Mouse (Mus musculus): Measurements from ENCODE around the gene Sag. TPM values are rescaled to one million over a fixed set of nuclear protein-coding genes. Genes with fewer than 3 reads are reported as not detected.
A peak's percentile ranks its signal among the peaks of the same experiment; 100 is the strongest.

The Sag gene
- total and polyA plus RNA-seq, 2 experiments, result 0.09 to 0.15 TPM

DNA sequence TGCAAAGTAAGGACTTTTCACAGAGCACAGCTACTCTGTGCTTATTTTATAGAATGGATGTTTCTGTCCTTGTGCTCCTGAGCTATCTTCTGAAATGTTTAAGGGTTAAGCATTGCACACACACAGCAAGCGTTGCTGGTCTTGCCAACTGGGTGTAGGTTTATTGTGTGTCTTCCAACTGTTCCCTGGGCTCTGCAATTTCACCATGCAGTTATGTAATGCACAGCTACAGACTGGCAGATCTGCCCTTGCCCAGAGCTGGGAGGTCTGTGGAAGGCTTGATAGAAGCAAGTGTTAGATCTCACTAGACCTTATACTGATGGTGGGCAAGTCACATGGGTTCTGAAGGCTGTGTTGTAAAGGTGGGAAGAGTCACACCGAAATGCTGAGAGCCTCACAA lies 5.2 kb upstream of the Sag start:
- TF ChIP-seq POLR2A (IDR thresholded peaks at IDR 0.05; ENCODE audit: extremely low read depth, insufficient read depth, low read length), result no peak
- TF ChIP-seq CTCF (IDR thresholded peaks at IDR 0.05; ENCODE audit: low read depth, low read length), result no peak
- Histone ChIP-seq H3K27me3 (ENCODE audit: control insufficient read depth, insufficient read depth, low read length) (no peaks in the 10 kb centered on the region), H3K36me3 (ENCODE audit: control insufficient read depth, insufficient read depth, low read length) (no peaks in the 10 kb centered on the region), H3K4me3 (ENCODE audit: insufficient read depth, low read depth, low read length) (no peak overlapping the region), H3K79me2 (ENCODE audit: control insufficient read depth, insufficient read depth, low read length) (no peaks in the 10 kb centered on the region), H3K4me1 (ENCODE audit: control insufficient read depth, insufficient read depth, low read length) (peaks cover 20% of the 10 kb centered on the region), H3K27ac (replicated peaks; ENCODE audit: insufficient read depth, low read depth, low read length) (peak overlapping the region; percentile 86), H3K9ac (ENCODE audit: low read depth, low read length) (no peak overlapping the region)
- DNase-seq (ENCODE audit: extremely low read depth, low read depth, low spot score), result peak; percentile 96
- WGBS, result 32% methylated on average over 2 of the region's 2 CpGs

DNA sequence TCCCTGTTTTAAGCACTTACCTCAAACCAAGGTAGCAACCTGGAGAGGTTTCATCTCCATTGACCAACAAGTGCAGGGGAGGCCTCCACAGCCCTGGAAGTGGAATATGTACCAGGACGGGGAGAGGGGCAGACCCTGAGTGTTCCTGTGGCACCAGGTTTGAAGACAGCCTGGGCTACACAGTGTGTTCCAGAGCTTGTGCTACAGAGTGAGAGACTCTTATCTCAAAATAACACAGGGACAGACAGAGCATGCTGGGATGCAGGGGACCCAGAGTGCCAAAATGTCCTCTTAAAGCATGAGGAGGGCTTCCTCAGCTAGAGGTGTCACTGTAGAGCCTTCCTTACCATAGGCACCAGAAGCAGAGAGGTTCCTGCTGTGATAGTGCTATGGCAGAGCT lies 4.3 kb downstream of the Sag start:
- Histone ChIP-seq H3K36me3 (ENCODE audit: control insufficient read depth, insufficient read depth, low read length) (no peaks in the 10 kb centered on the region), H3K27me3 (ENCODE audit: control insufficient read depth, insufficient read depth, low read length) (no peaks in the 10 kb centered on the region), H3K4me1 (ENCODE audit: control insufficient read depth, insufficient read depth, low read length) (no peaks in the 10 kb centered on the region), H3K27ac (replicated peaks; ENCODE audit: insufficient read depth, low read depth, low read length) (no peak overlapping the region), H3K79me2 (ENCODE audit: control insufficient read depth, insufficient read depth, low read length) (no peaks in the 10 kb centered on the region), H3K9ac (ENCODE audit: low read depth, low read length) (no peak overlapping the region), H3K4me3 (ENCODE audit: insufficient read depth, low read depth, low read length) (no peak overlapping the region)
- TF ChIP-seq POLR2A (IDR thresholded peaks at IDR 0.05; ENCODE audit: extremely low read depth, insufficient read depth, low read length), result no peak
- 100% methylated on average over 1 of the region's 1 CpGs for WGBS
- no peak for DNase-seq (ENCODE audit: extremely low read depth, low read depth, low spot score)

GRCm38 (mm10) chr1:87811391-87811790 lies 7.9 kb downstream of the Sag start:
- 85% methylated on average over 7 of the region's 7 CpGs for WGBS
- TF ChIP-seq CTCF (IDR thresholded peaks at IDR 0.05; ENCODE audit: low read depth, low read length), result no peak
- no peak for TF ChIP-seq POLR2A (IDR thresholded peaks at IDR 0.05; ENCODE audit: extremely low read depth, insufficient read depth, low read length)
- no peaks in the 10 kb centered on the region for H3K36me3 ChIP-seq (ENCODE audit: control insufficient read depth, insufficient read depth, low read length)
- no peak overlapping the region for H3K27ac ChIP-seq (replicated peaks; ENCODE audit: insufficient read depth, low read depth, low read length)
- no peak for DNase-seq (ENCODE audit: extremely low read depth, low read depth, low spot score)
- no peaks in the 10 kb centered on the region for H3K27me3 ChIP-seq (ENCODE audit: control insufficient read depth, insufficient read depth, low read length)
- no peak overlapping the region for H3K4me3 ChIP-seq (ENCODE audit: insufficient read depth, low read depth, low read length)
- no peaks in the 10 kb centered on the region for H3K79me2 ChIP-seq (ENCODE audit: control insufficient read depth, insufficient read depth, low read length)
- H3K9ac ChIP-seq (ENCODE audit: low read depth, low read length), result no peak overlapping the region
- no peaks in the 10 kb centered on the region for H3K4me1 ChIP-seq (ENCODE audit: control insufficient read depth, insufficient read depth, low read length)

- Histone ChIP-seq H3K4me1 (ENCODE audit: control insufficient read depth, insufficient read depth, low read length) (no peaks in the 10 kb centered on the region), H3K27me3 (ENCODE audit: control insufficient read depth, insufficient read depth, low read length) (no peaks in the 10 kb centered on the region), H3K9ac (ENCODE audit: low read depth, low read length) (no peak overlapping the region), H3K4me3 (ENCODE audit: insufficient read depth, low read depth, low read length) (no peak overlapping the region), H3K79me2 (ENCODE audit: control insufficient read depth, insufficient read depth, low read length) (no peaks in the 10 kb centered on the region), H3K27ac (replicated peaks; ENCODE audit: insufficient read depth, low read depth, low read length) (no peak overlapping the region), H3K36me3 (ENCODE audit: control insufficient read depth, insufficient read depth, low read length) (no peaks in the 10 kb centered on the region)
- TF ChIP-seq CTCF (IDR thresholded peaks at IDR 0.05; ENCODE audit: low read depth, low read length) (no peak), POLR2A (IDR thresholded peaks at IDR 0.05; ENCODE audit: extremely low read depth, insufficient read depth, low read length) (no peak)
- no peak for DNase-seq (ENCODE audit: extremely low read depth, low read depth, low spot score)
- 61% methylated on average over 10 of the region's 10 CpGs for WGBS
Observed at GRCm38 (mm10) chr1:87812061-87812460, 8.6 kb downstream of the Sag start.

DNA sequence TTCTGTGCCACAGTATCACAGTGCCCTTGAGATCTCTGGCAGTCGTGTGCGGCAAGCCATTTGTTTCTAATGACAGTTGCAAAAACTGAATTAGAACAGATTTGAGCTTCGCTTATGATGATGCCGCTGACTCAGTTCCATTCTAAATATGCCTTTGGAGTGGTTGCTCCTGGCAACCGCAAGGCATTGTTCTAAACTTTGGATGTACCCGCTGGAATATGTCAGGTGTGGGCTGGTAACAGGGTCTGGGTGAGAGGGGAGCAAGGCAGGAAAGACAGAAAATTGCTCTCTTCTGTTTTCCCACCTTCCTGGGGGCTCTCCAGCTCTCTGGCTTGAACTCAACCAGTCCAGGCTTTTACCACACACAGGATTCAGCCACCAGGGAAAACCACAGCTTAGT lies 9.7 kb downstream of the Sag start:
- no peak overlapping the region for H3K9ac ChIP-seq (ENCODE audit: low read depth, low read length)
- H3K36me3 ChIP-seq (ENCODE audit: control insufficient read depth, insufficient read depth, low read length), result no peaks in the 10 kb centered on the region
- WGBS, result 90% methylated on average over 6 of the region's 6 CpGs
- H3K27me3 ChIP-seq (ENCODE audit: control insufficient read depth, insufficient read depth, low read length), result no peaks in the 10 kb centered on the region
- H3K4me1 ChIP-seq (ENCODE audit: control insufficient read depth, insufficient read depth, low read length), result no peaks in the 10 kb centered on the region
- no peak for DNase-seq (ENCODE audit: extremely low read depth, low read depth, low spot score)
- H3K27ac ChIP-seq (replicated peaks; ENCODE audit: insufficient read depth, low read depth, low read length), result no peak overlapping the region
- H3K4me3 ChIP-seq (ENCODE audit: insufficient read depth, low read depth, low read length), result no peak overlapping the region
- TF ChIP-seq POLR2A (IDR thresholded peaks at IDR 0.05; ENCODE audit: extremely low read depth, insufficient read depth, low read length) (no peak), CTCF (IDR thresholded peaks at IDR 0.05; ENCODE audit: low read depth, low read length) (no peak)
- no peaks in the 10 kb centered on the region for H3K79me2 ChIP-seq (ENCODE audit: control insufficient read depth, insufficient read depth, low read length)

- no peak for TF ChIP-seq POLR2A (IDR thresholded peaks at IDR 0.05; ENCODE audit: extremely low read depth, insufficient read depth, low read length)
- 67% methylated on average over 7 of the region's 7 CpGs for WGBS
- H3K4me1 ChIP-seq (ENCODE audit: control insufficient read depth, insufficient read depth, low read length), result no peaks in the 10 kb centered on the region
- no peaks in the 10 kb centered on the region for H3K27me3 ChIP-seq (ENCODE audit: control insufficient read depth, insufficient read depth, low read length)
- no peaks in the 10 kb centered on the region for H3K36me3 ChIP-seq (ENCODE audit: control insufficient read depth, insufficient read depth, low read length)
- no peak for DNase-seq (ENCODE audit: extremely low read depth, low read depth, low spot score)
- no peak overlapping the region for H3K4me3 ChIP-seq (ENCODE audit: insufficient read depth, low read depth, low read length)
- H3K27ac ChIP-seq (replicated peaks; ENCODE audit: insufficient read depth, low read depth, low read length), result no peak overlapping the region
- H3K79me2 ChIP-seq (ENCODE audit: control insufficient read depth, insufficient read depth, low read length), result no peaks in the 10 kb centered on the region
- no peak overlapping the region for H3K9ac ChIP-seq (ENCODE audit: low read depth, low read length)
Observed at GRCm38 (mm10) chr1:87813681-87814080, 10.2 kb downstream of the Sag start.

Data from liver, adult 2 months (tissue).